Mouse (Mus musculus): Measurements from ENCODE around the gene Rara. TPM values are rescaled to one million over a fixed set of nuclear protein-coding genes. Genes with fewer than 3 reads are reported as not detected.

Rara gene
- polyA plus RNA-seq, 1 experiment: 37.0 TPM

DNA sequence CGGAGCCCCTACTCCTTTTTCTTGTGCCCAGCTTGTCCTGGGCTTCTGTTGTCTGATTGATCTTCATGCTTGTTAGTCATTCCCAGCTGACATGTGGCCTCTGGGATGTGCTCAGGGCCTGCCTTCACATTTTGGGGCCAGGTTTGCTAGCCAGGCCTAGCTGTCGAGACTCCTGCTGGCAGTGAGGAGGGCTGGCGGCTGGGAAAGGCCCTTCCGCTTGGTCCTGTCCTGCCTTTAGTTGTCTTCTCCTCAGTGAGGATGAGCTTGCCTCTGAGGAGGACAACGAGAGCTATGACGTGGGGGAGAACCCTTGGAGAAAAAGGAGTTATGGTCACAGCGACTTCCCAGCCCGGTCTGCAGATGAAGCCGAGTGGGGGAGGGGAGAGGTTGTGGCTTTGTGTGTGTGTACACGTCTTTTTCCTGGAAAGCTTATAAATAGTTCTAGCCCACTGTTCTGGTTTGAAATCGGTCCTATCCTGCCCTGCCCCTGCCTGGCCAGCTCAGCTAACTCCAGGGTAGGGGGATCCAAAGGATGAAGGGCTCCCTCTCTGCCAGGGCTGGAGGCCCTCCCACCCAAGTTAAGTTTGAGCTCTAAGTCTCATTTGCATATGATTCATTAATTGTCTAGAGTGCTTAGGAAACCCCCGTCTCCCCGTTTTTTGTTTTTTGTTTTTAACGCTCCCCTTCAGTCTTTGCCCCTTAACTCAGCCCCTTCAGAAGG lies 16.3 kb downstream of the Rara start:
- Histone ChIP-seq H3K4me1 (ENCODE audit: control insufficient read depth, insufficient read depth, insufficient read length) (peaks cover 79% of the 10 kb centered on the region), H3K4me3 (ENCODE audit: extremely low read depth, insufficient read depth, insufficient read length) (peak overlapping the region; percentile 16; the same call in 1 of the 2 replicates), H3K36me3 (ENCODE audit: control insufficient read depth, insufficient read depth, low read length) (no peaks in the 10 kb centered on the region), H3K27me3 (ENCODE audit: control insufficient read depth, insufficient read depth, low read length) (no peaks in the 10 kb centered on the region), H3K27ac (ENCODE audit: insufficient read depth, low read length) (peak overlapping the region; percentile 85)
- 21% methylated on average over 14 of the region's 14 CpGs for WGBS
- no peak for DNase-seq (ENCODE audit: low read depth in 1 of 2, low spot score in 2 of 2)
- TF ChIP-seq CTCF (IDR thresholded peaks at IDR 0.05; ENCODE audit: extremely low read depth, insufficient read depth, insufficient read length, insufficient replicate concordance): no peak

DNA sequence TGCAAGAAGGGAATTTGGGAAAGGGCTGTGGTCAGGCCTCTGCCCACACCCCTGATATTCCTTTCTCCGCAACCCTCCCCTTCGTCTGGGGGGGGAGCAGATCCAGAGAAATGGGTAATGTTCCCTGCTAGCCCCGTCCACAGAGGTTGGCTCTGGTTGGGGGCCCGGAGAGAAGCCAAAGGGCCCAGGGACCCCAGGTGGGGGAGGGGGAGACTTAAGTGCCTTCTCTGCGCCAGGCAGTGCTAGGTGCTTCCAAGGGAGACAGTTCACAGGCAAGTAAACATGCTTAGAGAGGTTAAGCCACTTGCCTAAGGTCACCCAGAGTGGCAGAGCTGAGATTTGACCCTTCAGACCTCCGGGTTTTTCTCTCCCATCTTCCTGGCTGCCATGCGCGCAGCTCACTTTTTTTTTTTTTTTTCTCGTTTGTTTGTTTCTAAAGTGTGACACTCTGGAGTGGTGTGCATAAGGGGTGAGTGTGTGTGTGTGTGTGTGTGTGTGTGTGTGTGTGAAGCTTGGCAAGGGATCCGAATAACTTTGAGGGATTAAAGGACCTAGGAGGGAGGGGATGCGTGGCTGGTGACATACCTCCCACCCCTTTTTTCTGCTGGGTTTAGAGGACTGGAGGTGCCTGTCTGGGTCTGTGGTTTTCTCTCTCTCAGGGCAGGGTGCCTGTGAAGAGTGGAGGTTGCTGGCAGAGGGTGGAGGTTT lies 17.4 kb downstream of the Rara start:
- WGBS: 38% methylated on average over 11 of the region's 11 CpGs
- DNase-seq (ENCODE audit: low read depth in 1 of 2, low spot score in 2 of 2): no peak
- TF ChIP-seq CTCF (IDR thresholded peaks at IDR 0.05; ENCODE audit: extremely low read depth, insufficient read depth, insufficient read length, insufficient replicate concordance) (no peak), POLR2A (IDR thresholded peaks at IDR 0.05; ENCODE audit: low read depth, low read length) (no peak)
- H3K27ac ChIP-seq (ENCODE audit: insufficient read depth, low read length): peak overlapping the region; percentile 85
- peak overlapping the region; percentile 5; the same call in 1 of the 2 replicates for H3K4me3 ChIP-seq (ENCODE audit: extremely low read depth, insufficient read depth, insufficient read length)
- no peaks in the 10 kb centered on the region for H3K36me3 ChIP-seq (ENCODE audit: control insufficient read depth, insufficient read depth, low read length)
- no peaks in the 10 kb centered on the region for H3K27me3 ChIP-seq (ENCODE audit: control insufficient read depth, insufficient read depth, low read length)
- peaks cover 79% of the 10 kb centered on the region for H3K4me1 ChIP-seq (ENCODE audit: control insufficient read depth, insufficient read depth, insufficient read length)

DNA sequence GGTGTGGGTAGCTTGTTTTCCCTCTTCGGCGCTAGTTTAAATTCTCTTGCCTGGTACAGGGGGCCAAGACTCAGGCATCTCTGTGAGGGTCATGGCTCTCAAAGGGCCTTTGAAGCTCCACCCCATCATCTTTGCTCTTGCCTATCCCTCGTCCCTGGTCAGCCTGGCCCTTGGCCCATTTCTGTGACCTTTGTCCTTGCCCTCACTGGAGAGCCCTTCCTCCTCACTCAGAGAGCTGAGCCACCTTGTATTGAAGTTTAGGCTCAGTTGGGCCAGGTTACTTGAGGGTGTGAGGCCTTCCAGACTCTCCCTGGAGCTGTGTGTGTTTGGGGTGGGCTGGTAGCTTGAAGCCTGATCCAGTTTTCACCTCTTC lies 18.0 kb downstream of the Rara start:
- H3K27ac ChIP-seq (ENCODE audit: insufficient read depth, low read length): peak overlapping the region; percentile 85
- TF ChIP-seq POLR2A (IDR thresholded peaks at IDR 0.05; ENCODE audit: low read depth, low read length): no peak
- TF ChIP-seq CTCF (IDR thresholded peaks at IDR 0.05; ENCODE audit: extremely low read depth, insufficient read depth, insufficient read length, insufficient replicate concordance): no peak
- H3K4me1 ChIP-seq (ENCODE audit: control insufficient read depth, insufficient read depth, insufficient read length): peaks cover 79% of the 10 kb centered on the region
- DNase-seq (ENCODE audit: low read depth in 1 of 2, low spot score in 2 of 2): no peak
- peak overlapping the region; percentile 11; the same call in 1 of the 2 replicates for H3K4me3 ChIP-seq (ENCODE audit: extremely low read depth, insufficient read depth, insufficient read length)
- WGBS: 32% methylated on average over 3 of the region's 3 CpGs
- no peaks in the 10 kb centered on the region for H3K27me3 ChIP-seq (ENCODE audit: control insufficient read depth, insufficient read depth, low read length)
- peaks cover 4% of the 10 kb centered on the region for H3K36me3 ChIP-seq (ENCODE audit: control insufficient read depth, insufficient read depth, low read length)

DNA sequence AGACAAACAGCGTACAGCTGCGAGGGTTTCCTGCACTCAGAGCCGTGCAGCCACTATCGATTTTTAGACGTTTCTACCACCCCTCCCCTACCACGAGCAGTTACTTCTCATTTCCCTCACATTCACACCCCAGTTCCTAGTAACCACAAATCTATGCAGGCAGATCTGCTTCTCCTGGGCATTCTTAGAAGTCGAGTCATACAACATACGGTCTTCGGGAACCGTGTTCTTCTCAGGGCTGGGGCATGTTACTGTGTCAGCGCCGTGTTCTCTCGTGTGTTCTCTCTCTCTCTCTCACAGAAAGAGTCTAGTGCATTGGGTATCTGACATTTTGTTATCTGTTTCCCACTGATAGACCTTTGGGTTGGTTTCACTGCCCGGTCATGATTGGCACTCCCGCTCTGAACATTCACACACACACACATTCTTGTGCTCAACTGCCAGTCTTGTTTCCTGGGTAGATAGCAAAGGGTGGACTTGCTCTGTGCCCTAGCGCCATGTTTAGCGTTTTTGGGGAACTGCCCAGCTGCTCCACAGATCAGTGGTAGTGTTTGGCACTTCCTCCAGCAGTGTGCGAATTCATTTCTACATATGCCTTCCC lies 20.5 kb downstream of the Rara start:
- 9% methylated on average over 18 of the region's 18 CpGs for WGBS
- H3K27me3 ChIP-seq (ENCODE audit: control insufficient read depth, insufficient read depth, low read length): no peaks in the 10 kb centered on the region
- DNase-seq (ENCODE audit: low read depth in 1 of 2, low spot score in 2 of 2): no peak
- H3K4me1 ChIP-seq (ENCODE audit: control insufficient read depth, insufficient read depth, insufficient read length): peaks cover 82% of the 10 kb centered on the region
- H3K36me3 ChIP-seq (ENCODE audit: control insufficient read depth, insufficient read depth, low read length): peaks cover 11% of the 10 kb centered on the region
- H3K4me3 ChIP-seq (ENCODE audit: extremely low read depth, insufficient read depth, insufficient read length): no peak overlapping the region; the same call in 1 of the 2 replicates
- TF ChIP-seq CTCF (IDR thresholded peaks at IDR 0.05; ENCODE audit: extremely low read depth, insufficient read depth, insufficient read length, insufficient replicate concordance): no peak
- TF ChIP-seq POLR2A (IDR thresholded peaks at IDR 0.05; ENCODE audit: low read depth, low read length): no peak
- peak overlapping the region; percentile 78 for H3K27ac ChIP-seq (ENCODE audit: insufficient read depth, low read length)

DNA sequence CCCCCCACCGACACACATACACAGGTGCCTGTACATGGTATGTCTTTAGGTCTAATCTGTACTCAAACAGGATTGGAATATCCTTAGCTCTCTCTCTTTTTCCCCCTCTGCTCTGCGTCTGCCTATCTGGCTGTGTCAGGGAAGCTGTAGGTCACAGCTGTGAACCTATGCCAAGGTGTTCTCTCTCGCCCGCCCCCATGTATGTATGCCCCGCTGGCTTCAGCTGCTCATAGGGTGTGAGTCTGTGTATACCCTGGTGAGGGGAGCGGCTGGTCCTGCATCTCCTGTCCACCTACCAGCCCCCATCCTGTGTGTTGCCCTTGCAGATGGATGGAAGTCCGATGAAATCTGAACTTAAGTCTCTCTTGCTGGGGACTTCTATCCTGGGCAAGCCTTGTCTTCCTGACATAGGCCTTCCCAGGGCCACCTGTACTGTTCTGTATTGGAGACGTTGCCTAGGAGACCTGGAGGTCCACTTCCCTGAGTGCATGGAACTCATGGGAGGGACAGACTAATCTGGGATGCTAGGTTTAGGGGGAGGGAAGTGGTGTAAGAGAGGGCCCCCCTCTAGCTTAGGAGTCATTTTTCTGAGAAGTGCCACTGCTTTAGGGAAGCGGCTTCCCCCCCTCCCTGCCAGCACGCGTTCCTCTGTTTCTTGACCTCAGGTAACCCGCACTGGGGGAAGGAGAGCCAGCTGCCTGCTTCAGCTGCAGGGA lies 21.8 kb downstream of the Rara start:
- H3K27me3 ChIP-seq (ENCODE audit: control insufficient read depth, insufficient read depth, low read length): no peaks in the 10 kb centered on the region
- H3K27ac ChIP-seq (ENCODE audit: insufficient read depth, low read length): peak overlapping the region; percentile 78
- WGBS: 43% methylated on average over 12 of the region's 12 CpGs
- peaks cover 83% of the 10 kb centered on the region for H3K4me1 ChIP-seq (ENCODE audit: control insufficient read depth, insufficient read depth, insufficient read length)
- DNase-seq (ENCODE audit: low read depth in 1 of 2, low spot score in 2 of 2): no peak
- peaks cover 11% of the 10 kb centered on the region for H3K36me3 ChIP-seq (ENCODE audit: control insufficient read depth, insufficient read depth, low read length)
- no peak for TF ChIP-seq CTCF (IDR thresholded peaks at IDR 0.05; ENCODE audit: extremely low read depth, insufficient read depth, insufficient read length, insufficient replicate concordance)
- TF ChIP-seq POLR2A (IDR thresholded peaks at IDR 0.05; ENCODE audit: low read depth, low read length): no peak
- no peak overlapping the region for H3K4me3 ChIP-seq (ENCODE audit: extremely low read depth, insufficient read depth, insufficient read length)

DNA sequence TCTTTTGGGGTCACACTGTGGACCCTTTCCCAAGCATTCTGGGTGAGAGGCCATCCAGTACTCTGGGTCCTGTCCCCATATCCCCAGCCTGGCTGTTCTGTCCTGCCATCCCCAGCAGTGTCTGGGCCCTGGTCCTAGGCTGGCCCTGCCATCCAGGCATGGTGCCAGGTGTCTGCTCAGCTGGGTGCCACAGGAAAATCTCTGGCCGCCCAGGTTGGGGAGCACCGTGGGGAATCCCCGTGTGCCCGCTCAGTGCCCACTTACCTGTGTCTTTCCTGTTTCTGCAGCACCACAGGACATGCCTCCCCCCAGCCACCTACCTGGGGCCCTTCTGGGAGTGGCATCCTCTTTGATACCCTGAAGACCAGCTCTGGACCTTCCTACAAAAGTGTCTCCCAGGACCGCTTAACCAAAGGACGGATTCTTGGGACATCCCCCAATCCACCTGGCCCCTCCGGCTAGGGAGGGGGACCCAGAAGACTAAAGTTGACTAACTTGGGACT lies 22.4 kb downstream of the Rara start:
- TF ChIP-seq POLR2A (IDR thresholded peaks at IDR 0.05; ENCODE audit: low read depth, low read length) (no peak), CTCF (IDR thresholded peaks at IDR 0.05; ENCODE audit: extremely low read depth, insufficient read depth, insufficient read length, insufficient replicate concordance) (no peak)
- no peak for DNase-seq (ENCODE audit: low read depth in 1 of 2, low spot score in 2 of 2)
- Histone ChIP-seq H3K27ac (ENCODE audit: insufficient read depth, low read length) (peak overlapping the region; percentile 78), H3K36me3 (ENCODE audit: control insufficient read depth, insufficient read depth, low read length) (peaks cover 11% of the 10 kb centered on the region), H3K4me3 (ENCODE audit: extremely low read depth, insufficient read depth, insufficient read length) (no peak overlapping the region), H3K27me3 (ENCODE audit: control insufficient read depth, insufficient read depth, low read length) (no peaks in the 10 kb centered on the region), H3K4me1 (ENCODE audit: control insufficient read depth, insufficient read depth, insufficient read length) (peaks cover 83% of the 10 kb centered on the region)
- WGBS: 51% methylated on average over 7 of the region's 7 CpGs

All from spleen, adult 2 months (tissue).